Mouse (Mus musculus): ENCODE measurements around the gene Sh3rf3. TPM values are rescaled to one million over a fixed set of nuclear protein-coding genes. Genes with fewer than 3 reads are reported as not detected.

Gene Sh3rf3
- polyA plus RNA-seq, 1 experiment from 2014 or later: 1.6 TPM

DNA sequence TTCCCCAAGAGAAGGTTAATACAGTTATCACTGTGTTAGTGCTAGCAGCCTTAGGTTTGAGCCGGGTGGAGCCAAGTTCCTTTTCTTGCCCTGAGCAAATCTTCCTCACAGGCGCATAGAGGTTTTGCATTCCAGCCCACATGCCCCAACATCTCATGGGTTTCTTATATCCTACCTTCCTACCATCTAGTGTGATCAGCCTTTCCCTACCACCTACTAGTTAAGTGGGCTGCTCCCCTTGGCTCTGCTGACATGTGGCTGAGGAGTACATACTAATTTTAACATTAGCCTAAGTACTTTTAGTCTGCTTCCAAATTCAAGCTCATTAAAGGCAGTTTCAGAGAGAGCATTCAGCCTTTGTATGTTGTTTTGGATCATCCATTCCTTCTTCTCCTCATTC, 72.7 kb downstream of the Sh3rf3 start:
- no peak for ATAC-seq (ENCODE audit: insufficient number of reproducible peaks, insufficient read depth, low FRiP score, low TSS enrichment)
- no peak overlapping the region for H3K4me2 ChIP-seq (replicated peaks)
- no peak overlapping the region for H3K9ac ChIP-seq
- no peak overlapping the region for H3K4me3 ChIP-seq
- WGBS: 84% methylated on average over 2 of the region's 2 CpGs
- peaks cover 2% of the 10 kb centered on the region for H3K4me1 ChIP-seq
- no peak overlapping the region for H3K27ac ChIP-seq
- no peaks in the 10 kb centered on the region for H3K9me3 ChIP-seq
- no peaks in the 10 kb centered on the region for H3K36me3 ChIP-seq
- H3K27me3 ChIP-seq: no peaks in the 10 kb centered on the region

DNA sequence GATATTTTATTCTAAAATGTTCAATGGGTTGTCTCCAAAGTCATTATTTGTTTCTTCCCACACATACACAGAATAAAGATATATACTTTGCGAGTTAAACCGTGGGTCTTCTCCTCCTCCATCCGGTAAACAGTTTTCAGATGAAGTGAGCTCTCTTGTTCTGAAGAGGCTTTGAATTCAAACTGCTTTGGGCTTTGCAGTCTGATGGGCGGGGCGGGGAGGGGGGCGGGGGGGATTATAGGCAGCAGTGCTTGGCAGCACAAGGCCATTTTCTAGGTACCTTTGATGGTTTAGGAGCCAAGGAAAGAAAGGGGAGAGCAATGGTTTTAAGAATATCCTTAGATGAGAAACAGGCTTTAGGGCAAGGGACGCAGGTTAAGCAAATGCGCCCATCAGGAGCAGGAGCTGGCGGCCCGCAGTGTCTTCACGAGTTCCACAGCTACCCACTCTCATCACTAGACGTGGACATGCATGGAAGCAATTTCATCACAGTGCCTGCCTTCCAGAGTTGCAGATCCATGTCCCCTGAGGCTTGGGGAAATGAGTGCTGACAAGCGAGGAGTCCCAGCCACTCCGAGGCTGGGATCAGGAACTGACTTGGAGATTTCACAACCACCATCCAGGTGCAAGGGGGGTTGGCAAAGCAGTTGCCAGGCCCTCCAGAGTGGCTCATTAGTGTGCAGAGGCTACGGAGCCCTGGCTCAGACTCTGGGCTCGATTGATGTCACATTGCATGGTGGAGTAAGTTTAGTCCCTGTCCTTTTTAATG, 77.7 kb downstream of the Sh3rf3 start:
- Histone ChIP-seq H3K9me3 (no peaks in the 10 kb centered on the region), H3K9ac (no peak overlapping the region), H3K4me2 (replicated peaks) (0 out of 2 replicates have a peak overlapping the region, but pooled peaks have one; percentile 5), H3K36me3 (no peaks in the 10 kb centered on the region), H3K27ac (no peak overlapping the region), H3K27me3 (no peaks in the 10 kb centered on the region), H3K4me3 (no peak overlapping the region), H3K4me1 (peaks cover 7% of the 10 kb centered on the region)
- WGBS: 41% methylated on average over 16 of the region's 16 CpGs
- ATAC-seq (ENCODE audit: insufficient number of reproducible peaks, insufficient read depth, low FRiP score, low TSS enrichment): 0 out of 2 replicates have a peak, but pooled peaks have one; percentile 22

DNA sequence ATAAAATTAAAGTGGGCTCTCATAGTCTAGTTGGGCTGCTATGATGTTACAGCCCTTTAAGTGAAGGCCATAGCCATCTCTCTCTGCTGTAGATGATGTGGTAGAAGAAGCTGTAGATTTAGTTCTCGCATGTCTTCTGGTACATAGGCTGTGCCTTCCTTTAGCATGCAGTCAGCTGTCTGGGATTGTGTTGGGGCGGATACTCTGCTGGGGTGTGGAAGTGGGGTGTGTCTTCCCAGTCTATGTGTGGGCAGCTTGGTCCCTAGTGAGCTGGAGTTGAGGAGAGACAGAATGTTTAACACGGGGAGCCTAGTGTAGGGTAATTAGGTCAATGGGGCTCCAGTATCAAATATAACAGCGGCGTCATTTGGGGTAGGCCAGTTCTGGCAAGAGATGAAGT, 82.3 kb downstream of the Sh3rf3 start:
- no peak overlapping the region for H3K9ac ChIP-seq
- 77% methylated on average over 5 of the region's 5 CpGs for WGBS
- H3K9me3 ChIP-seq: no peaks in the 10 kb centered on the region
- no peaks in the 10 kb centered on the region for H3K27me3 ChIP-seq
- H3K36me3 ChIP-seq: no peaks in the 10 kb centered on the region
- no peak overlapping the region for H3K27ac ChIP-seq
- no peak overlapping the region for H3K4me2 ChIP-seq (replicated peaks)
- H3K4me1 ChIP-seq: peaks cover 7% of the 10 kb centered on the region
- ATAC-seq (ENCODE audit: insufficient number of reproducible peaks, insufficient read depth, low FRiP score, low TSS enrichment): no peak
- H3K4me3 ChIP-seq: no peak overlapping the region

DNA sequence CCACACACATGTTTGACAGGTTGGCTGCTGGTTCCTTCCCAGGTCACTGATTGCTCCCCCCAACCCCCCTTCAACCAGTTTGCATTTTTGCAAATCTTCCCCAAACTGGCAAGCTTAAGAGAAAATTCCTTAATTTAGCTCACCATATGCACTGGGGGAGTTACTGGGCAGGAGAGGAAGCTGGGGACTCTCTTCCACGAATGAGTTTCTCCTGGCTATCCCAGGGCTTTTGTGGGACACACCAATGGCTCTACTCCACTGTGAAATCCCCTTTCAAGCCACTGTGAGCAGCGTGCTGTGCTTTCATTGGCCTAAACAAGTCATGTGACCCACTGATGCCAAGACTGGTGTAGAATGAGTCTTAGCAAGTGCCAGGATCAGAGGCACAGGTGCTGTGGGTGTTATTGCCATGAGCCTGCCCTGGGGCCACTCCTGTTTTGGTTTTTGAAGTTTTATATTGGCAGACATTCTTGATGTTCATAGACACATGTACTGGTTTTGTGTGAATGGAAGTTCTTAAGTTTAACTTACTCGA, 83.9 kb downstream of the Sh3rf3 start:
- no peak overlapping the region for H3K4me2 ChIP-seq (replicated peaks)
- no peaks in the 10 kb centered on the region for H3K9me3 ChIP-seq
- no peak for ATAC-seq (ENCODE audit: insufficient number of reproducible peaks, insufficient read depth, low FRiP score, low TSS enrichment)
- H3K4me3 ChIP-seq: no peak overlapping the region
- H3K36me3 ChIP-seq: no peaks in the 10 kb centered on the region
- no peaks in the 10 kb centered on the region for H3K4me1 ChIP-seq
- no peaks in the 10 kb centered on the region for H3K27me3 ChIP-seq
- WGBS: 75% methylated on average over 3 of the region's 3 CpGs
- no peak overlapping the region for H3K27ac ChIP-seq
- no peak overlapping the region for H3K9ac ChIP-seq

DNA sequence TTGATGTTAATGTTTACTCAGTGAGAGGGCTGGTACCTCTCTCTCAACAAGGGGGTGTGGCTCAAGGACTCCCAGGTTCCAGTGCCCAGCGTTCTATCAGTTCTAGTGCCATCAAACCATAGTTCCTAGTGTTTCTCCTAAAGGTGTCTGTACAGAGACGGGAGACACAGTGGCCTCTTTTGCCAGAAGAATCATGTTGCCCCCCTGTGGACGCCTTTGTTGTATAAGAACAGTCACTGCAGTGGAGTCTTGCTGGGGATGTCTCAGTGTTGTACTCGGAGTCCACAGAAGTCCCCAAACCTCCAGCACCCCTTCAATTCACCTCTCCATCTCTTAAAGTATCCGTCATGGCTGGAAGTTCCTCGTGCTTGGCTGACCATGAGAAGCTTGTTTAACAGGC, 92.1 kb downstream of the Sh3rf3 start:
- Histone ChIP-seq H3K4me3 (no peak overlapping the region), H3K27me3 (no peaks in the 10 kb centered on the region), H3K9ac (no peak overlapping the region), H3K9me3 (no peaks in the 10 kb centered on the region), H3K4me2 (replicated peaks) (no peak overlapping the region), H3K27ac (no peak overlapping the region), H3K4me1 (no peaks in the 10 kb centered on the region), H3K36me3 (no peaks in the 10 kb centered on the region)
- ATAC-seq (ENCODE audit: insufficient number of reproducible peaks, insufficient read depth, low FRiP score, low TSS enrichment): no peak
- 38% methylated on average over 6 of the region's 6 CpGs for WGBS

DNA sequence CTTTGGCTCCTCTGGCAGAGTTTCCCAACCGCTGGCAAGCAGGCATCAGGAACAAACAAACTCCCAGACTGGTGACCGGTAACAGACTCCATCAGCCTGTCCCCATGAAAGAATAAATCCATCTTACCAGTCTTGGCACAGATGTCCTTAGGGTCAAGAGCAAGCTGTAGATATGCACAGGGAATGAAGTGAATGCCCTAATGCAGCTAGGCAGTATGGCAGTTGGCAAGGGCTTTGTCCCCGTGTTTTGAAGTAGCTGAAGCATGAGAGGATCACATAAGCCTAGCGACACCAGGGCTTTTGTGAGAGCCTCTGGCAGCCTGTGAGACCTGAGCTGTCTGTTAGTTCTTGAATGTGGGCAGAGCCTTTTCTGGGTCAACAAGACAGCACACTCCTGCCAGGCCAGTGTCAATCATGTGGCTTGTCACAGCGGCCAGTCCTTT, 93.9 kb downstream of the Sh3rf3 start:
- H3K36me3 ChIP-seq: no peaks in the 10 kb centered on the region
- H3K27me3 ChIP-seq: no peaks in the 10 kb centered on the region
- no peak overlapping the region for H3K4me2 ChIP-seq (replicated peaks)
- no peak overlapping the region for H3K9ac ChIP-seq
- no peak overlapping the region for H3K4me3 ChIP-seq
- no peak overlapping the region for H3K27ac ChIP-seq
- H3K9me3 ChIP-seq: no peaks in the 10 kb centered on the region
- H3K4me1 ChIP-seq: no peaks in the 10 kb centered on the region
- WGBS: 70% methylated on average over 5 of the region's 5 CpGs
- no peak for ATAC-seq (ENCODE audit: insufficient number of reproducible peaks, insufficient read depth, low FRiP score, low TSS enrichment)

DNA sequence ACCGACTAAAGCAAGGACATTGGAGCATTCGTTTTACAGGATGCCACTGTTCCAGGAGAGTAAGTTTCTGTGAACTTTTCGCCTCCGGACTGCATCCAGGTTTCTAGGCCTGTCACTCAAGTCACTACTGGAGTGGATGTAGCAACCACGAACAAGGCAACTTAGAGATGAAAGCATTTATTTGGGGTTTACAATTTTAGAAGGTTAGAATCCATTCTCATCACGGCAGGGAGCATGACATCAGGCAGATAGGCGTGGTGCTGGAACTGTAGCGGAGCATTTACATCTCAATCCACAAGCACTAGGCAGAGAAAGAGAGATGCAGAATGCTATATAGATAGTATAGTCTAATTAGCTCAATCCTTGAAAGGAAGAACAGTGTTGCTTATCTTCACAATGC, 95.3 kb downstream of the Sh3rf3 start:
- no peak overlapping the region for H3K4me2 ChIP-seq (replicated peaks)
- WGBS: 86% methylated on average over 8 of the region's 8 CpGs
- H3K9me3 ChIP-seq: no peaks in the 10 kb centered on the region
- H3K36me3 ChIP-seq: no peaks in the 10 kb centered on the region
- H3K4me3 ChIP-seq: no peak overlapping the region
- H3K27ac ChIP-seq: no peak overlapping the region
- no peak for ATAC-seq (ENCODE audit: insufficient number of reproducible peaks, insufficient read depth, low FRiP score, low TSS enrichment)
- no peak overlapping the region for H3K9ac ChIP-seq
- H3K27me3 ChIP-seq: no peaks in the 10 kb centered on the region
- H3K4me1 ChIP-seq: no peaks in the 10 kb centered on the region

DNA sequence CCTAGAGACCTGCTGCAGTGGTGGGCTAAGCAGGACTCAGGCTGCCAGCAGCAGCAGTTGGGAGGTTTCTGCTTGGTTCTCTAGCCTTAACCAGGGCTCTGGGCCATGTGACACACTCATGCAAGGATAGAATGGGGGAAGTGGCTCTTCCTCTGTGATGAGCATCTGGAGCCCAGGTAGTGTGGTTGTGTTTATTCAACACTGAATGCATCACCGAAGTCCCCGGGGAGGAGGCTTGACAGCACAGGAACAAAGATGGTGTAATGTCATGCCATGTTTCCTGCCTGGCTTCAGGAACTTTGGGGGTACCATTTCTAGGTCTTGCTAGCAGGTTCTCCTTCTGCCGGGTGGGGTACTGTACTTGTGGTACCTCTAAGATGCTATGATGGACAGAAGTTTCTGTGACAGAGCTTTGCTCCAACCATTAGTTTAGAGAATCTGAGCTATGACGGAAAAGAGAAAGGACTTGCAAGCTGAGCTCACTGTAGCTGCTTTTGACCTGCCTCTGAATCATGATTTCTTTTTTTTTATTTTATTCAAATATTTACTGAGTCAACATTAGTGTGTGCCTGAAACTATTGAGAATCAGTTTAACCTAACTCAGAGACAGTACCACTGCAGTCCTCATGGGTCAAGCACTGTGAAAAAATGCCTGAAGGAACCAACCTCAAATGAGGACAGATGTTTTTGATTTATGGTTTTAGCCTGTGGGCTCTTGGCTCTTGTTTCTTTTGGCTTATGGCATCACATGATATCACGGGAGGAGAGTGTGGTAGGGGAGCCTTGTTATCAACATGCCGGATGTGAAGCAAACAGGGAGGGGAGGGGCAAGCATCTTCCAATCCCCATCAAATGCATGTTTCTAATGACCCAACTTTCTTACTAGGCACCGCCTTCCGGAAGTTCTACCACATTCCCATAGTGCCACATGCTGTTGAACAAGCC, 102.4 kb downstream of the Sh3rf3 start:
- no peak overlapping the region for H3K4me2 ChIP-seq (replicated peaks)
- no peak overlapping the region for H3K9ac ChIP-seq
- H3K27ac ChIP-seq: no peak overlapping the region
- no peaks in the 10 kb centered on the region for H3K36me3 ChIP-seq
- no peaks in the 10 kb centered on the region for H3K9me3 ChIP-seq
- WGBS: 65% methylated on average over 8 of the region's 8 CpGs
- H3K4me3 ChIP-seq: no peak overlapping the region
- H3K4me1 ChIP-seq: 0 out of 2 replicates have a peak, but pooled peaks cover 2% of the 10 kb centered on the region
- no peaks in the 10 kb centered on the region for H3K27me3 ChIP-seq
- no peak for ATAC-seq (ENCODE audit: insufficient number of reproducible peaks, insufficient read depth, low FRiP score, low TSS enrichment)

DNA sequence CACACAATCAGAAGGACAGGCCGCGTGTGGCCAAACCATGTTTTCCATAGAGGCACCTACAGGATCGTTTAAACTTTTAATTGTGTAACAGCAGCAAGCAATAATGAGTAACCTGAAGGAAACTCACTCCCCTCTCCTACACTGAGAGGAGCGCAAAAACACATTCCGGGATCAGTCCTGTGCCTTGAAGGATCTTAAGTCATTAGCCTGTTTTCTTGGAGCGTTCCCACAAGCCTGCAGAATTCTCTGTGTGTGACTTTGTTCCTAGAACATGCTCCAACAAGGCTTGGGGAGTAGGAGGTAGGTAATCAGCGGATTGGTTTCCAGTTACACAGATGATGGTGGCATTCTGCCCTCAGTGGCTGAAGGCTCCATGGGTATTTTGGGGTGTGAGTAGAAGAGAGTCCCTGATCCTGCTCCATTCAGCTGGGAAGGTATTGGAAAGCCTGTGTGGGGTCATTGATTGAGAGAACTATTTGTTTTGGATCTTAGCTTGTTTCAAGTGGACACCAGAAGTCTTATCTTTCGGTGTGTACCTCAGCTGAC, 108.6 kb downstream of the Sh3rf3 start:
- Histone ChIP-seq H3K9me3 (no peaks in the 10 kb centered on the region), H3K9ac (no peak overlapping the region), H3K27me3 (no peaks in the 10 kb centered on the region), H3K4me1 (no peaks in the 10 kb centered on the region), H3K36me3 (no peaks in the 10 kb centered on the region), H3K4me3 (no peak overlapping the region), H3K27ac (no peak overlapping the region), H3K4me2 (replicated peaks) (no peak overlapping the region)
- ATAC-seq (ENCODE audit: insufficient number of reproducible peaks, insufficient read depth, low FRiP score, low TSS enrichment): no peak
- WGBS: 89% methylated on average over 8 of the region's 8 CpGs

DNA sequence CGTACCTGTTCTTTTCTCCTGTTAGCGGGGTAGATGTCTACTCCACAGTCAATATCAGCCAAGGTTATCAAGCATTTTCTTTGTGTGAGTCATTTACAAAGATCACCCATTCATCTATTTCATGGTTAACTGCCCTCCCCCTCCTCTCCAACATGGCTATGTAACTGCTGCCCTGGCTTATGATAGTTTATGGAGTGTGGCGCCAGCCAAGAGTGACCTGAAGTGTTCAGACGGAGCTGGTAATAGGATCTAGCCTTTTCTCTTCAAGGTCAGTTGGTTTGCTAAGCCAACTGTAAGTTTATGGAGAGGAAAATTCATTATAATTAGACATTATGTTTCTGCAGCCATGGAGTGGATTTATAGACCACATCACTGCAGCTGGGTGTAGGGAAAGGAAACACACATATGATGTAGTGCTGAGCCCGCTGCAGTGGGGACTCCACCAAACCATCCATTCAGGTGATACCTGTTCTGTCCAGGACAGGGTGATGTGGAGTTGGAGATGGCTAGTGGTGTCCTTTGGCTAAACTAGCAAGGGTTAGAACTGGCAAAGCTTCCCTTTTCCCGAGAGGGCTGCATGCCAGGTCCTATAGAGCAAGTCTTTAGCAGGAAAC, 109.2 kb downstream of the Sh3rf3 start:
- H3K9me3 ChIP-seq: no peaks in the 10 kb centered on the region
- no peaks in the 10 kb centered on the region for H3K27me3 ChIP-seq
- no peak overlapping the region for H3K4me3 ChIP-seq
- WGBS: 92% methylated on average over 6 of the region's 6 CpGs
- no peaks in the 10 kb centered on the region for H3K36me3 ChIP-seq
- no peak overlapping the region for H3K27ac ChIP-seq
- H3K4me2 ChIP-seq (replicated peaks): no peak overlapping the region
- no peak overlapping the region for H3K9ac ChIP-seq
- no peak for ATAC-seq (ENCODE audit: insufficient number of reproducible peaks, insufficient read depth, low FRiP score, low TSS enrichment)
- no peaks in the 10 kb centered on the region for H3K4me1 ChIP-seq

DNA sequence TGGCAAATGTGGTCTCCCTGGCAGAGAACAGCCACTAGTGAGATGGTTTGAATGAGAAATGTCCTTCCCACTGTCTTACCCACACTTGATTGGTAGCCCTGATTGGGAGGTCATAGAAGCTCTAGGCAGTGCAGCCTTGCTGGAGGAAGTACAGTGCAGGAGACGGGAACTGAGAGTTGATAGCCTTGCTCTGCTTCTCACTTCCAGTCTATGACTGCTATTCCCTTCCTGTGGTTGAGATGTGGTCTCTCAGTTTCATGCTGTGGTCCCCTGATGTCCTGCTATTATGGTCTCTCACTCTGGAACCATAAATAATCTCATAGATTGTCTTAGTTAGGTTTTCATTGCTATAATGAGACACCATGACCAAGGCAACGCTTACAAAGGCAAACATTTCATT, 109.8 kb downstream of the Sh3rf3 start:
- Histone ChIP-seq H3K4me2 (replicated peaks) (no peak overlapping the region), H3K27ac (no peak overlapping the region), H3K4me1 (no peaks in the 10 kb centered on the region), H3K36me3 (no peaks in the 10 kb centered on the region), H3K9ac (no peak overlapping the region), H3K9me3 (no peaks in the 10 kb centered on the region), H3K4me3 (no peak overlapping the region), H3K27me3 (0 out of 2 replicates have a peak, but pooled peaks cover under 1% of the 10 kb centered on the region)
- WGBS: 84% methylated on average over 2 of the region's 2 CpGs
- no peak for ATAC-seq (ENCODE audit: insufficient number of reproducible peaks, insufficient read depth, low FRiP score, low TSS enrichment)

Measured in embryonic facial prominence, embryonic 12.5 days (tissue).